Mouse (Mus musculus): Measurements from ENCODE around the gene Alkbh4. TPM values are rescaled to one million over a fixed set of nuclear protein-coding genes. Genes with fewer than 3 reads are reported as not detected.

Alkbh4 gene
- polyA plus RNA-seq, 1 experiment from 2014 or later, result 22.7 TPM

DNA sequence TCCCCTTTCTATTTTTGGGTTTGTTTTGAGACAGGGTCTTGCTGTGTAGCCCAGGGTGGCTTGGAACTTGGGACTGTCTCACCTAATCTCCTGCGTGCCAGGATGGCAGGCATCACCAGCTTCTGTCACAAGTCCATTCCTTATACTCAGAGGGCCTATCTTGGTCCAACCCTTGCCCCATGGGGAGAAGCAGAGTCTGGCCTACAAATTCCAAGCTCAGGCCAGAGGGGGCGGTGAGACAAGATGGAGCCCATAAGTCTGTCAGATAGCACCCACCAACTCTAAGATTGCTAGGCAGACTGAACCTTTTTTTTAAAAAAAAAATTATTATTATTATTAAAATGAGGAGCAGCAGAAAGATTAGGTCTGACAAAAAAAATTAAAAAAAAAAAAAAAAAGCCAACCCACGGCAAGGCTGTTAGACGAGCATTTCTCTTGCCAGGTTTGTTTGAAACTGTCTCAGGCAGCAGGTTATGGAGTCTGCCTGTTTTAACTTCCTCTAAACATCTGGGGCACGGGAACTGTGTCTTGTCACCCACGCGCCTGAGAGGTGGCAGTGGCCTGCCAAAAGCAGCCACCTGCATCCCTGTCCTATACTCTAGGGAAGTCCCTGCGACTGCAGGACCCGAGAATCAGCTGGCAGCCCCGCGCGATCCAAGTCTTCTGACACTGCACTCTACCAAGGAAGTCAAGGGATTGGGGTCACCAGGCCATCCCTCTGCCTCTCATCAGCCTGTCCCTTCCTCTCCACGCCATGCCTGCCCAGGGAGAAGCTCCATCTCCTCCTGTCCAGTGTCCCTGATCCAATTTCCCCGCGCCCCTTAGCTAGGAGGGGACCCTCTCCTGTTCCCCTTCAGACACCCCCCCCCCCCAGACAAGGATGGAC is 33.9 kb downstream of the Alkbh4 start:
- Histone ChIP-seq H3K27me3 (no peaks in the 10 kb centered on the region), H3K36me3 (peaks cover 8% of the 10 kb centered on the region; the same call in 1 of the 2 replicates), H3K9me3 (replicated peaks) (no peaks in the 10 kb centered on the region; the same call in 1 of the 2 replicates), H3K9ac (peak overlapping the region; percentile 48), H3K4me2 (replicated peaks) (peak overlapping the region; percentile 71), H3K4me3 (replicated peaks) (peak overlapping the region; percentile 59), H3K27ac (replicated peaks) (peak overlapping the region; percentile 88; the same call in 1 of the 2 replicates), H3K4me1 (peaks cover 30% of the 10 kb centered on the region)
- ATAC-seq (ENCODE audit: insufficient number of reproducible peaks, low FRiP score, low TSS enrichment, low read depth), result 0 out of 2 replicates have a peak, but pooled peaks have one; percentile 0
- WGBS, result 10% methylated on average over 15 of the region's 15 CpGs

DNA sequence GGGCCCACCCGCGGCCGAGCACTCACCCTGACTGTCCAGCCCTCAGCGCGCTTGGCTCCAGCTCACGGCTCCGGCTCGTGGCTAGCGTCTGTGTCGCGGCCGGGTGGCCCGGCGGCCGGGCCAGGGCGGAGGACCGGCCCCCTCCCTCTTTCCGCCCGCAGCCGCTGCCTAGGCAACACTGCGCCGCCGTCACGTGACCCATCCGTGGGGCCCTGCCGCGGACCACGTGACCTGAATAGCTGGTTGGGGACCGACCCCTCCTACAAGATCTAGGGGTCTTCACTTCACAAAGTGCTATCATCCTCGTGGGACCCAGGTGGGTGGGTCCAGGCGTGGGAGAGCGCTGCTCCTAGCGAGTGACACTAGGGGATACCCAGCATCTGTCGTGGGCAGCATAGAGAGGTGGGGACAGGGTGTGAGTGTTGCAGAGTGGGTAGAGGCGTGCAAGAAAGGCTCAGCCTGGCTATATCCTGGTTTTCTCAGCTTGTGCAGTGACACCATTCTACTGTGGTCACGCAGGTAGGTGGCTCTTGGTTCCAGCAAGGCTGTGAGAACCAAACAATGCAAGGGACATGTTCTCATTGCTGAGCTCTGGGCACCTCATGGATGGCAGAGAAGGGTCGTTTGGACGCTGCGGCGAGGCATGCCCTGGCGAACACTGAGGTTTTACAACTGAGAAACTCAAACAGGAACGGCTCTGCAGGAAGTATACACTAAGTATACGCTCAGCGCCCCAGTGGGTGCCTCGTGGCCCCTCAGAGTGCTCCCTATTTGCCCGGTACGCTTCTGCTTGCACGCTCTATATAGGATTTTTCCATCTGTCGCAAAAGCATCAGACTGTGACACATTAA is 34.8 kb downstream of the Alkbh4 start, which contains the start of gene Orai2:
TSS of gene Orai2 (minus strand) at position 202 of the 851 bp plus-strand sequence.
- Histone ChIP-seq H3K4me1 (peaks cover 30% of the 10 kb centered on the region), H3K9me3 (replicated peaks) (no peaks in the 10 kb centered on the region; the same call in 1 of the 2 replicates), H3K4me3 (replicated peaks) (peak within 1 kb of the TSS; percentile 59), H3K27me3 (no peaks in the 10 kb centered on the region), H3K4me2 (replicated peaks) (peak within 1 kb of the TSS; percentile 71), H3K36me3 (peaks cover 8% of the 10 kb centered on the region; the same call in 1 of the 2 replicates), H3K9ac (peak within 1 kb of the TSS; percentile 48), H3K27ac (replicated peaks) (peak within 1 kb of the TSS; percentile 88)
- ATAC-seq (ENCODE audit: insufficient number of reproducible peaks, low FRiP score, low TSS enrichment, low read depth), result peak; percentile 81
- WGBS, result 4% methylated on average over 40 of the region's 49 CpGs

- Histone ChIP-seq H3K4me1 (peaks cover 30% of the 10 kb centered on the region), H3K9me3 (replicated peaks) (no peaks in the 10 kb centered on the region; the same call in 1 of the 2 replicates), H3K27ac (replicated peaks) (peak overlapping the region; percentile 88), H3K4me2 (replicated peaks) (peak overlapping the region; percentile 71), H3K9ac (no peak overlapping the region), H3K36me3 (peaks cover 8% of the 10 kb centered on the region; the same call in 1 of the 2 replicates), H3K27me3 (no peaks in the 10 kb centered on the region), H3K4me3 (replicated peaks) (peak overlapping the region; percentile 59)
- ATAC-seq (ENCODE audit: insufficient number of reproducible peaks, low FRiP score, low TSS enrichment, low read depth), result no peak
- 28% methylated on average over 17 of the region's 17 CpGs for WGBS
These were observed 35.7 kb downstream of the Alkbh4 start for GRCm38 (mm10) chr5:136171363-136172341.

DNA sequence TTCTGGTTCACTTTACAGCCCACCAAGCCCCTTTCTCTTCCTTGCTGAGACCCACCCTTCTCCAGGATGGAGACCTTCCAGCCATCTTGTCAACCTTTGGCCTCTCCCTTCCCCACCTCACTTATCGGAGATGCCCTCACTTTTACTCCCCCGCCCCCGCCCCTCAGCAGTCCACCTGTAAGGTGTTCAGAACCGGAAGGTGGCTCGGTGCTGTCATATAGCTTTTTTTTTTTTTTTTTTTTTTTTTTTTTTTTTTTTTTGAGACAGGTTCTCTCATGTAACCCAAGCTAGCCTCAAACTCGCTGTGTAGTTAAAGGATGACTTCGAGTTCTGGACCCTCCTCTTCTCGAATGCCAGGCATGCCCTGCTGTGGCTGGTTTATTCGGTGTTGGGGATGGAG is 37.0 kb downstream of the Alkbh4 start:
- Histone ChIP-seq H3K27ac (replicated peaks) (no peak overlapping the region), H3K9ac (no peak overlapping the region), H3K4me1 (peaks cover 30% of the 10 kb centered on the region), H3K4me2 (replicated peaks) (no peak overlapping the region), H3K36me3 (peaks cover 4% of the 10 kb centered on the region), H3K27me3 (no peaks in the 10 kb centered on the region), H3K9me3 (replicated peaks) (no peaks in the 10 kb centered on the region; the same call in 1 of the 2 replicates), H3K4me3 (replicated peaks) (no peak overlapping the region)
- no peak for ATAC-seq (ENCODE audit: insufficient number of reproducible peaks, low FRiP score, low TSS enrichment, low read depth)
- WGBS, result 74% methylated on average over 9 of the region's 9 CpGs

- H3K4me1 ChIP-seq, result peaks cover 30% of the 10 kb centered on the region
- H3K27me3 ChIP-seq, result no peaks in the 10 kb centered on the region
- 0 out of 2 replicates have a peak, but pooled peaks have one; percentile 13 for ATAC-seq (ENCODE audit: insufficient number of reproducible peaks, low FRiP score, low TSS enrichment, low read depth)
- H3K9ac ChIP-seq, result no peak overlapping the region
- H3K36me3 ChIP-seq, result peaks cover 9% of the 10 kb centered on the region
- no peaks in the 10 kb centered on the region for H3K9me3 ChIP-seq (replicated peaks)
- H3K4me3 ChIP-seq (replicated peaks), result no peak overlapping the region
- WGBS, result 28% methylated on average over 9 of the region's 9 CpGs
- peak overlapping the region; percentile 75 for H3K27ac ChIP-seq (replicated peaks)
- H3K4me2 ChIP-seq (replicated peaks), result no peak overlapping the region; the same call in 1 of the 2 replicates
These were observed 37.9 kb downstream of the Alkbh4 start for GRCm38 (mm10) chr5:136173606-136174463.

DNA sequence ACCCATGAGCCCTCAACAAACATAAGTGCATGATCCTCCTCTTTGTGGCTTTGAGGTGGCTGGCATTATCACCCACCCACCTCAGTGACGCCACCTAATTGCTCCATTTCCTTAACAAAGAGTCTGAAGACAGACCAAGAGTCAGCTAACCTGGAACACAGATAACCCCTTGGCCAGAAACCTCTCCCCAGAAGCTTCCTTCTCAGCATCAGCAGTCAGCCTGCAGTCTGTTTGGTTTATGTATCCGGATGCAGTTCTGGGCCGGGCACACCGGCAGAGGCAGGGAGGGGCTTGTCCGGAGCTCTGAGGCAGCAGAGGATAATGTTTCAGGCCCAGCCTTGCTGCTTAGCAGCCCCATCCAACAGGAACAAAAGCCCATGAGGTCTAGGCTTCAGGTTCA is 43.6 kb downstream of the Alkbh4 start:
- no peaks in the 10 kb centered on the region for H3K27me3 ChIP-seq
- H3K27ac ChIP-seq (replicated peaks), result no peak overlapping the region
- H3K4me2 ChIP-seq (replicated peaks), result no peak overlapping the region
- WGBS, result 64% methylated on average over 5 of the region's 5 CpGs
- H3K9me3 ChIP-seq (replicated peaks), result no peaks in the 10 kb centered on the region
- no peak overlapping the region for H3K4me3 ChIP-seq (replicated peaks)
- H3K36me3 ChIP-seq, result peaks cover 55% of the 10 kb centered on the region
- ATAC-seq (ENCODE audit: insufficient number of reproducible peaks, low FRiP score, low TSS enrichment, low read depth), result no peak
- no peaks in the 10 kb centered on the region for H3K4me1 ChIP-seq
- H3K9ac ChIP-seq, result no peak overlapping the region

DNA sequence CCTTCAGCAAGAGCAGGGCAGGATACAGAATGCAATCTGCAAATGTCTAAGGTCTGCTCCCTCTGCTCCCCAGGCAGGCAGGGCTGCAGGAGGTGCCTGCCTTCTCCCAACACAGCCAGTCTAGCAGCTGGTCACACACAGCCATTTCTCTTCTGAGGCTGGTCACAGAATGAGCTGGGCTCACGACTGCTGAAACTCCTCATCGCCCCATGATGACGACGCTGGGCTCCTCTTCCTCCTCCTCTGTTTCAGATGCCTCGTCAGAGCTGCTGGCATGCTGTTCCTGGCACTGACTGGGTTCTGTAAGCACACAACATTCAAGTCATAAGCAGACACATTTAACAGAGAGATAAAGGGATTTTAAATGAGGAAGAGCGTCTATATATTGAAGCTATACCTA is 45.3 kb downstream of the Alkbh4 start:
- Histone ChIP-seq H3K27ac (replicated peaks) (no peak overlapping the region), H3K4me1 (no peaks in the 10 kb centered on the region), H3K4me2 (replicated peaks) (no peak overlapping the region), H3K9ac (no peak overlapping the region), H3K27me3 (no peaks in the 10 kb centered on the region), H3K36me3 (peaks cover 65% of the 10 kb centered on the region), H3K9me3 (replicated peaks) (no peaks in the 10 kb centered on the region), H3K4me3 (replicated peaks) (no peak overlapping the region)
- no peak for ATAC-seq (ENCODE audit: insufficient number of reproducible peaks, low FRiP score, low TSS enrichment, low read depth)
- WGBS, result 88% methylated on average over 6 of the region's 6 CpGs

- no peaks in the 10 kb centered on the region for H3K27me3 ChIP-seq
- WGBS, result 88% methylated on average over 6 of the region's 6 CpGs
- no peaks in the 10 kb centered on the region for H3K9me3 ChIP-seq (replicated peaks)
- H3K9ac ChIP-seq, result no peak overlapping the region
- H3K36me3 ChIP-seq, result peaks cover 69% of the 10 kb centered on the region
- no peak overlapping the region for H3K27ac ChIP-seq (replicated peaks)
- H3K4me1 ChIP-seq, result no peaks in the 10 kb centered on the region
- no peak overlapping the region for H3K4me2 ChIP-seq (replicated peaks)
- no peak overlapping the region for H3K4me3 ChIP-seq (replicated peaks)
- ATAC-seq (ENCODE audit: insufficient number of reproducible peaks, low FRiP score, low TSS enrichment, low read depth), result no peak
These were observed 46.1 kb downstream of the Alkbh4 start for GRCm38 (mm10) chr5:136182049-136182448.

GRCm38 (mm10) chr5:136182830-136183229 is 46.9 kb downstream of the Alkbh4 start:
- Histone ChIP-seq H3K9ac (no peak overlapping the region), H3K27me3 (no peaks in the 10 kb centered on the region), H3K27ac (replicated peaks) (no peak overlapping the region), H3K9me3 (replicated peaks) (no peaks in the 10 kb centered on the region), H3K4me1 (no peaks in the 10 kb centered on the region), H3K4me3 (replicated peaks) (no peak overlapping the region), H3K36me3 (peaks cover 73% of the 10 kb centered on the region), H3K4me2 (replicated peaks) (no peak overlapping the region)
- 95% methylated on average over 4 of the region's 4 CpGs for WGBS
- no peak for ATAC-seq (ENCODE audit: insufficient number of reproducible peaks, low FRiP score, low TSS enrichment, low read depth)
